Mouse (Mus musculus) lung, embryonic 16.5 days (tissue): ENCODE results near the gene Tenm4. TPM values are rescaled to one million over a fixed set of nuclear protein-coding genes. Genes with fewer than 3 reads are reported as not detected.
A peak's percentile ranks its signal among the peaks of the same experiment; 100 is the strongest.

Experiments
- ATAC-seq: fragments of 200-750 bp; cut with Nextera tagmentation; 2 replicates; pipeline ENCODE4 v1.8.0; 2017; ENCODE audit warnings: low read depth, mild to moderate bottlenecking, moderate library complexity
- H3K27ac ChIP-seq: fragments of 300-500 bp; sonication (generic); 2 replicates; pipeline ENCODE4 v1.5.1; 2014; ENCODE audit warnings: mild to moderate bottlenecking, control low read depth, low read length
- H3K27me3 ChIP-seq: fragments of 300-500 bp; sonication (generic); 2 replicates; pipeline ENCODE4 v1.6.1; 2014; ENCODE audit warnings: low read depth, low read length, mixed read lengths; ENCODE audit not compliant: control insufficient read depth, insufficient read depth
- H3K36me3 ChIP-seq: fragments of 300-500 bp; sonication (generic); 2 replicates; pipeline ENCODE4 v1.6.1; 2014; ENCODE audit warnings: low read length; ENCODE audit not compliant: control insufficient read depth, insufficient read depth
- H3K4me1 ChIP-seq: fragments of 300-500 bp; sonication (generic); replicated peaks from 2 replicates; pipeline ENCODE4 v1.6.1; 2014; ENCODE audit warnings: low read length, mixed read lengths; ENCODE audit not compliant: control insufficient read depth, insufficient read depth
- H3K4me2 ChIP-seq: fragments of 300-500 bp; sonication (generic); 2 replicates; pipeline ENCODE4 v1.6.1; 2014; ENCODE audit warnings: low read depth, low read length, control low read depth
- H3K4me3 ChIP-seq: fragments of 300-500 bp; sonication (generic); 2 replicates; pipeline ENCODE4 v1.5.1; 2014; ENCODE audit warnings: mild to moderate bottlenecking, low read length, control low read depth
- H3K9ac ChIP-seq: fragments of 300-500 bp; sonication (generic); 2 replicates; pipeline ENCODE4 v1.6.1; 2014; ENCODE audit warnings: low read length, control low read depth
- H3K9me3 ChIP-seq: fragments of 300-500 bp; sonication (generic); 2 replicates; pipeline ENCODE4 v1.6.1; 2016; ENCODE audit warnings: low read length; ENCODE audit not compliant: control insufficient read depth
- WGBS: fragments of 180-500 bp; shearing (Covaris S2); extraction: QIAGEN DNeasy Blood & Tissue Kit; methylation state at CpG from one replicate; pipeline ENCODE4 v1.1.7; 2014; 5-methylcytosine and 5-hydroxymethylcytosine counted together
- polyA plus RNA-seq: library from polyadenylated mRNA; unstranded; fragments of >200 nt; fragmentation: Nextera tagmentation; extraction: Ambion mirVana; gene quantifications from 2 replicates; pipeline ENCODE4 v1.2.1, GENCODE M21; 2015

Gene Tenm4
- polyA plus RNA-seq, 1 experiment from 2014 or later, result 18.5 TPM

DNA sequence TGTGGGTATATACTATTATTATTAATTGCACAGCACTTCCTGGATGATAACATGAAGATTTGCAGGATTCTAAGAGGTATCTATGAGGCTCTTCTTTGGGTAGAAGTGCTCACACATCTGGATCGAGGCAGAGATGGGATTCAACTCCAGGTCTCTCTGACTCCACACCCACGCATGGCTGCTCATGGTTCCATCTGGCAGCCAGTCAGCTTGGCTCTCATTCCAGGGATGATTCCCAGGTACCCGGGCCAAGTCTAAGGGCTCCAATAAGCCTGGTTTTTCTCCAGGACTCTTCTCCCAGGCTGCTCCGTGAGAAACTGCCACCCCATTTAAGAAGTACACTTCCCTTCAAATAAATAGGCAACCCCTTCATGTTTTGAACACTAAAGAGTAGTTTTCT is 394.8 kb downstream of the Tenm4 start:
- 54% methylated on average over 4 of the region's 4 CpGs for WGBS
- Histone ChIP-seq H3K27ac (no peak overlapping the region), H3K9me3 (no peaks in the 10 kb centered on the region), H3K4me1 (no peaks in the 10 kb centered on the region), H3K36me3 (no peaks in the 10 kb centered on the region), H3K27me3 (no peaks in the 10 kb centered on the region), H3K4me2 (no peak overlapping the region), H3K4me3 (no peak overlapping the region), H3K9ac (no peak overlapping the region)
- ATAC-seq, result no peak

DNA sequence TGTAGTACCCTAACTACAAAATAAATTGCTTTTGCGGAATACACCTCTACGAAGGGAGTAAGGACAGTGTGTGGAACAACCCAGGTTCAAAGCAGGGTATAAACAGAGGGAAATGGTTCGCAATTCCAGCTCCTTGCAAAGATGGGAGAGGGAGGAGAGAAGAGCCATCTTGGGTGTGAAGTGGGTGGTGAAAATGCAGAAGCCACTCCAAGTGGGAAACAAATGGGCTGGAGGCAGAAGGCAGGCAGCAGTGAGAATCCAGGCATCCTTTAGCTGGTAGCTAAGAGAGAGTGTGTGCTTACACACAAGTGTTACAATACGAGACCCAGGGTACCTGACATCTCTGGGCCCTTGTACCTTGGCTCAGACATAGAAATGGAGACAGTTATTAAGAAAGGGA is 395.2 kb downstream of the Tenm4 start:
- WGBS, result 80% methylated on average over 4 of the region's 4 CpGs
- Histone ChIP-seq H3K4me1 (no peaks in the 10 kb centered on the region), H3K9ac (no peak overlapping the region), H3K27me3 (no peaks in the 10 kb centered on the region), H3K9me3 (no peaks in the 10 kb centered on the region), H3K4me2 (no peak overlapping the region), H3K36me3 (no peaks in the 10 kb centered on the region), H3K27ac (no peak overlapping the region), H3K4me3 (no peak overlapping the region)
- no peak for ATAC-seq

DNA sequence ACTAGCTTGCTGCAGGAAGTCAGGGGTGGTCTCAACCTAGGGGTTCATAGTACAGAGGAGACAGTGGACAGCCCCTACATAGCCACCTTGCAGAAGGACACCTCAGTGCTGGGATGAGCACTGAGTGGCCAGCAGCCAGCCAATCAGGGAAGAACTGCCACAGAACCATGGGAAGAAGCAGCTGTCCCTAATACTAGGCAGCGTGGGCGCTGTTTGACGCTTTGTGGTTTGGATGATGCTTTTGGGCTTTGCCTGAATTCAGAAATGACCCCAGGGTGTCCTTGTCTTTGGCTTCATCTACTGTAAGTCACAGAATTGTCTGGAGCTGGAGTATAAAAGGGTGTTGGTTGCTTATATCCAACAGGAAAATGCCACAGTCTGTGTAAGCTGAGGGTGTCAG is 397.0 kb downstream of the Tenm4 start:
- WGBS, result 86% methylated on average over 3 of the region's 3 CpGs
- H3K4me1 ChIP-seq, result no peaks in the 10 kb centered on the region

DNA sequence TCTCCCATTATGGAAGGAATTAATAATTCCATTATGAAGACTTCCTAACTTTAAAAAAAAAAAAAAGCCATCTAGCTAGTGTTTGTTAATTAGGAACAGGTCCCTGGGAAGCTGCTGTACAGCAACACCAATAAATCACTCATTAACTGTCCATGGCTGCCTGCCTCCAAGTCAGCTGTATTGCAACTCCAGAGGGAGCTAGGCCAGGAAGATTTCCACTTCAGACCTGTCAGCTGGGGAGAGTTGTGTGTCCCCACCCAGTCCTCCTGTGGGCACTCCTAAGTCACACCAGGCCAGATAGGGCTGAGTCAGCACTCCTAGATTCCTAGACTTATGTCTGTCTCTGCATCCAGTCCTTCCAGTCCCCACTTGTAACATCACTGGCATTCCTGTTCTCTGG is 399.9 kb downstream of the Tenm4 start:
- no peak overlapping the region for H3K4me3 ChIP-seq
- H3K27me3 ChIP-seq, result no peaks in the 10 kb centered on the region
- peaks cover 16% of the 10 kb centered on the region for H3K4me1 ChIP-seq
- ATAC-seq, result no peak
- H3K9ac ChIP-seq, result no peak overlapping the region
- H3K9me3 ChIP-seq, result no peaks in the 10 kb centered on the region
- H3K36me3 ChIP-seq, result no peaks in the 10 kb centered on the region
- H3K27ac ChIP-seq, result no peak overlapping the region
- no peak overlapping the region for H3K4me2 ChIP-seq

More for the DNA sequence above, 397.0 kb downstream of the Tenm4 start:
- Histone ChIP-seq H3K36me3 (no peaks in the 10 kb centered on the region), H3K4me2 (no peak overlapping the region), H3K9ac (no peak overlapping the region), H3K27ac (no peak overlapping the region), H3K9me3 (no peaks in the 10 kb centered on the region), H3K4me3 (no peak overlapping the region), H3K27me3 (no peaks in the 10 kb centered on the region)
- ATAC-seq, result no peak

DNA sequence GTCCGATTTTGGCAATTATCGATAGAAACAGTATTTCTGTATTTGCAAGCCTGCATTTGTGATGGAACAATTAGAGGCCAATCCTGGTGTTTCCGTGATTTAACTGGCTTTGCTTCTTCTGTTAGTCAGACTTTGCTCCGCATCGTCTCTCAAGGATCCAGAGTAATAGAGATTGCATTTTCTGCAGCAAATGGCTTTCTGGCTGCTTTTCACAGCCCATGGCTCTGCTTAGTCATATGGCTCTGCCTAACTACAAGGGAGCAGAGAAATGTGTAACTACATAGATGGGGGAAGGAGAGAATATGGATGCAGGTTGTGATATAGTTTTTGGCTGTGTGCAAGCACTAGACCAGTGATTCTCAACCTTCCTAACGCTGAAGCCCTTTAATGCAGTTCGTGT is 401.9 kb downstream of the Tenm4 start:
- Histone ChIP-seq H3K27me3 (no peaks in the 10 kb centered on the region), H3K4me3 (no peak overlapping the region), H3K36me3 (no peaks in the 10 kb centered on the region), H3K27ac (no peak overlapping the region), H3K9ac (no peak overlapping the region), H3K9me3 (no peaks in the 10 kb centered on the region), H3K4me1 (peaks cover 16% of the 10 kb centered on the region), H3K4me2 (no peak overlapping the region)
- ATAC-seq, result no peak
- whole genome bisulfite sequencing, result 93% methylated on average over 7 of the region's 7 CpGs

DNA sequence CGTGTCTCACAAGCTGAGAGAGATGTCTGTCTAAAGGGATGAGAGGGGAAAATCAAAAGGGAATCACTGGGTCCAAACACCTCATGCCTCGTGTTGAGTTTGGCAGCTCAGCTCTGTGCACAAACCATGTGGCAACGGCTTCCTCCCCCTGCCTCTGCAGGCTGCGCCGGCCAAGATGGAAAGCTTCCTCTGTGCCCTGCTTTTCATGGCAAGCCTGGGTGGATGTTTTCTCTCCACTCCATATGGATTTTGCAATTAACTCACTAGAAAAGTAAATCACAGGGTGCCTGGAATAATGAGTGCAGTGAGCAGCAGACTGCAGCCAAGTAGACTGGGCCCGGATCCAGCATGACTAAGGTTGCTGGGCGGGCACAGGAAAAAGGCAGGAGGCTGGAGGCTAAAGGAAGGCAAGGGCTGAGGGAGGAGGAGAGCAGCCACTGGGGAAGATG is 404.2 kb downstream of the Tenm4 start:
- Histone ChIP-seq H3K4me1 (peaks cover 16% of the 10 kb centered on the region), H3K27ac (peak overlapping the region; percentile 60), H3K36me3 (no peaks in the 10 kb centered on the region), H3K9me3 (no peaks in the 10 kb centered on the region), H3K9ac (no peak overlapping the region), H3K4me2 (no peak overlapping the region), H3K27me3 (no peaks in the 10 kb centered on the region), H3K4me3 (no peak overlapping the region)
- 20% methylated on average over 7 of the region's 7 CpGs for WGBS
- ATAC-seq, result peak; percentile 95

DNA sequence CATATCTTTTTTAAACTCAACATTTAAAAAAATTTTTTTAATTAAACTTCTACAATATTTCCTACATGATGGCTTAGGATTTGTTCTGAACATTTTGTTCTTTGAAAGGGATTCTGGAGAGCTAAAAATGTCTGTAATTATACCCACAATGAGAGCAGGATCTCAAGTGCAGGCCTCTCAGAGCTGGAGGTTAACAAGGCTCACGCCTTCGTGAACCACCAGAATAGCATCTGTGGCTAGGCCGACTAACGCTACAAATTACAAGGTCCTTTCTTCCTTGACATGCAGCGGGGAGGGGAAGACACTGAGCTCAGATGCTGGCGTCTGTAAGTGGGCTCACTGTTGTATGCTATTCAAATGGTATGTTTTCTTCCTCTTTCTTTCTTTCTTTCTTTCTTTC is 411.7 kb downstream of the Tenm4 start:
- H3K4me1 ChIP-seq, result no peaks in the 10 kb centered on the region; the same call in 1 of the 2 replicates
- no peak overlapping the region for H3K27ac ChIP-seq
- H3K4me3 ChIP-seq, result no peak overlapping the region
- H3K4me2 ChIP-seq, result no peak overlapping the region
- no peak for ATAC-seq
- H3K27me3 ChIP-seq, result no peaks in the 10 kb centered on the region
- H3K9me3 ChIP-seq, result no peaks in the 10 kb centered on the region
- H3K9ac ChIP-seq, result no peak overlapping the region
- no peaks in the 10 kb centered on the region for H3K36me3 ChIP-seq
- 76% methylated on average over 6 of the region's 6 CpGs for WGBS

DNA sequence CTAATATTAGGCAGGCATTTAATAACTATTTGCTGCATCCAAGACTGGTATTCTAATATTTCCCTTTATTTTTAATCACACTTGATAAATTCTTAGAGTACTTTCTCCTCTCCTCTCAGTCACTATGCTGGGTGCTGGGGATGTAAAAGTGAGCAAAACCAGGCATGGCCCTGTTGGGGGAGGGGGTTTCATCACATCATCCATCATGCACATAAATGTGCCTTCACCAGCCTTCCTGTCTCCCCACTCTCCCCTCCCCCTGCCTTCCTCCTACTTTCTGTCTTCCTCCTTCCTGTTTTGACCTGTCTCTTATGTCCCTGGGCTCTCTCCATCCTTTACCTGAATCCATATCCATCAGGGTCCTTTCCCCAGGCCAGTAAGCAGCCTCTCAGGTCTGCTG is 416.4 kb downstream of the Tenm4 start:
- H3K4me1 ChIP-seq, result no peaks in the 10 kb centered on the region; the same call in 1 of the 2 replicates
- H3K4me2 ChIP-seq, result no peak overlapping the region
- no peaks in the 10 kb centered on the region for H3K27me3 ChIP-seq
- no peak overlapping the region for H3K27ac ChIP-seq
- ATAC-seq, result no peak
- no peaks in the 10 kb centered on the region for H3K9me3 ChIP-seq
- H3K36me3 ChIP-seq, result no peaks in the 10 kb centered on the region
- no peak overlapping the region for H3K9ac ChIP-seq
- H3K4me3 ChIP-seq, result no peak overlapping the region

DNA sequence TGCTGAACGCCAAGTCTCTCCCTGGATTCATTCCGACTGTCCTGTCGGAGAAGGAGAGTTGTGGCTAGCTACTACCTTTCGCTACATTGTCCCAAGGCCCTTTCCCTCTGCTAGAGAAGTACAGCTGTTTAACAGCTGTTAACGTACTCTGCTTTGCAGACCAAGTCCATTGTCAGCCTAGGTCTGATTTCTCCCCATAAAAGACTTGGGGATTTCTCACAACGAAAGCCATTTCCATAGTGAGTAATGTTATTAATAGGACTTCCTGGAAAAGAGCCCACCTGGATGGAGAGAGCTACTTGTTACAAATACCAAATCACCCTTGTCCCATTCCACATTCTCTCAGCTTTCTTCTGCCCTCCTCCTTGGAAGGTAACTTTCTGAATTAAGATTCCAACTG is 417.5 kb downstream of the Tenm4 start:
- no peak for ATAC-seq
- H3K9me3 ChIP-seq, result no peaks in the 10 kb centered on the region
- WGBS, result 87% methylated on average over 6 of the region's 6 CpGs
- no peak overlapping the region for H3K4me2 ChIP-seq
- no peaks in the 10 kb centered on the region; the same call in 1 of the 2 replicates for H3K4me1 ChIP-seq
- no peaks in the 10 kb centered on the region for H3K27me3 ChIP-seq
- no peaks in the 10 kb centered on the region for H3K36me3 ChIP-seq
- no peak overlapping the region for H3K27ac ChIP-seq
- no peak overlapping the region for H3K9ac ChIP-seq
- no peak overlapping the region for H3K4me3 ChIP-seq
